Mouse (Mus musculus) thymus, postnatal 4 days (tissue): ENCODE data around the gene Gm13691.
"Not testable (repeated sequence)": the region's sequence is repeated elsewhere in the genome, so short reads cannot be mapped to it uniquely, and the experiment has no call there.

Source experiments
- DNase-seq: peaks from one replicate; pipeline ENCODE4 v3.0.0; 2021

Gm13691 gene

DNA sequence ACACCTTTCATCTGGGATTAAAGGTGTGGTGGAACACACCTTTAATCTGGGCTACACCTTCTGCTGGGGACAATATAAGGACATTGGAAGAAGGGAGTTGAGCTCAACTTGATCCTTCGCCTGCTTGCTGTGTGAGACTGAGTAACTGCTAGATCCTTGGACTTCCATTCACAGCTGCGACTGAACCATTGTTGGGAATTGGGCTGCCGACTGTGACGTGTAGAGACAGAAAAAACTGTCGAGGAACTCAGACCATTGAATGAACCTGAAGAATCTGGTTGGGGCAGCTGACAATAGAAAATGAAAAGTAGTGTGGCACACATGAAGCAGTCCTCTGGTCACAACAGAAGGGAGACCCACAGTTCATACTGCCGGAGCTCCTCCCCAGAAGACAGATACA is at the start of gene Gm13691:
Gene Gm13691 (plus strand): TSS at position 301 of the 400 bp plus-strand sequence.
- not testable (repeated sequence) for DNase-seq

DNA sequence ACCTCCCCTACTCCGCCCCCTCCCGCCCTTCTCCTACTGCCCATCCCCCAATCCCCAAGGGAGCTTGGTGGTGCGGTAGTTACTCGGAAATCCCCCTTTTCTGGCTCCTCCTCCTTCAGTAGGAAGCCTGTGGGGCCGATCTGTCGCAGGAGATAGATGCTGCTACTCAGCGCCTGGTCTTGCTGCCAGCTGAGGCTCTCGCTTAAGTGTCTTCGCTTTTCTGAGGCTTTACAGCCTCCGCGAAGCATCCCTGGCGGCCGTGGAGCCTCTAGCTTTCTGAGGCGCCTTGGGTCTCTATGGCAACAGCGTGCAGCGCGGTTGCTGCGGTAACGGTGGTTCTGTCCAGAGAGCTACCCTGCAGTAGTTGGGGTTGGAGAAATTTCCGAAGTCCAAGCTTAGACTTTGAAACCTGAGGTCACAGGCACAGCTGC is 49.4 kb upstream of the Gm13691 start, which contains the start of gene Zswim2:
Gene Zswim2 (minus strand): TSS at position 298 of the 431 bp plus-strand sequence.
- peak; percentile 45 for DNase-seq

DNA sequence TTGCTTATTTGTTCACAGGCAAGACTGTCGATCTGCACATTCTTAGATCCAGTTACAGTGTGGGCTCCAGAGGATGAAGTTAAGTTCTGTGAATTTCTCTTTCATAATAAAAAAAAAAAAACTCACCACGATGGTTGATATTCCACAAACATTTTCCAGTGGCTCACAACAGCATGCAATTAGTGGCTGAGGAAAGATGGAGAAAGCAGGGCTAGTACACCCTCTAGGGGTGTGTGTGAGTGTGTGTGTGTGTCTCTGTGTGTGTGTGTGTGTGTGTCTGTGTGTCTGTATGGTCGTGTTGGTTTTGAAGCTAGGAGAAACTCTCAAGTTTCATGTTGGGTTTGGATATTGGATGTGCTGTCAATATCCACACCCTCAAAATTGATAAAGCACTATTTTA is 49.0 kb upstream of the Gm13691 start:
- no peak for DNase-seq

DNA sequence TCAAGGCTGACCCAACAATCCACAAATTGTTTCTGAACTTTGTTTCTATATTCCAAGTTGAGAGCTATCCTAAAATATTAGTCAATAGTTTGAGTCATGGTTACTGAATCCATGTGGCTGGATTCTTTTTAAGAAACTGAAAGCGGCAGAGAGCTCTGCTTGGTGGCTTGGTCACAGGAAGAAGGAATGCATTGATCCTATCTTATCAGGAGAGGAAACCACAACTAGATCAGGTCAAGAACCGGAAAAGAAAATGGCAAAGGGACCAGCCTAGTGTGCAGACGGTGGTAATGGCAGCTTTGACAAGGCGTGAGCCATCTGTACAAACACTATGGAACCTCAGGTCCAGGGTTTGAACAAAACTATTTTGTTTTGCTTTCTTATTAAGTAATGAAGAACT is 48.6 kb upstream of the Gm13691 start:
- no peak for DNase-seq

DNA sequence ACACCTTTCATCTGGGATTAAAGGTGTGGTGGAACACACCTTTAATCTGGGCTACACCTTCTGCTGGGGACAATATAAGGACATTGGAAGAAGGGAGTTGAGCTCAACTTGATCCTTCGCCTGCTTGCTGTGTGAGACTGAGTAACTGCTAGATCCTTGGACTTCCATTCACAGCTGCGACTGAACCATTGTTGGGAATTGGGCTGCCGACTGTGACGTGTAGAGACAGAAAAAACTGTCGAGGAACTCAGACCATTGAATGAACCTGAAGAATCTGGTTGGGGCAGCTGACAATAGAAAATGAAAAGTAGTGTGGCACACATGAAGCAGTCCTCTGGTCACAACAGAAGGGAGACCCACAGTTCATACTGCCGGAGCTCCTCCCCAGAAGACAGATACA is 35.0 kb upstream of the Gm13691 start, which contains the start of gene Gm13698:
Gene Gm13698 (plus strand): TSS at position 301 of the 400 bp plus-strand sequence.
- DNase-seq: not testable (repeated sequence)

DNA sequence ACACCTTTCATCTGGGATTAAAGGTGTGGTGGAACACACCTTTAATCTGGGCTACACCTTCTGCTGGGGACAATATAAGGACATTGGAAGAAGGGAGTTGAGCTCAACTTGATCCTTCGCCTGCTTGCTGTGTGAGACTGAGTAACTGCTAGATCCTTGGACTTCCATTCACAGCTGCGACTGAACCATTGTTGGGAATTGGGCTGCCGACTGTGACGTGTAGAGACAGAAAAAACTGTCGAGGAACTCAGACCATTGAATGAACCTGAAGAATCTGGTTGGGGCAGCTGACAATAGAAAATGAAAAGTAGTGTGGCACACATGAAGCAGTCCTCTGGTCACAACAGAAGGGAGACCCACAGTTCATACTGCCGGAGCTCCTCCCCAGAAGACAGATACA is 29.1 kb upstream of the Gm13691 start, which contains the start of gene Gm13693:
Gene Gm13693 (plus strand): TSS at position 301 of the 400 bp plus-strand sequence.
- not testable (repeated sequence) for DNase-seq

DNA sequence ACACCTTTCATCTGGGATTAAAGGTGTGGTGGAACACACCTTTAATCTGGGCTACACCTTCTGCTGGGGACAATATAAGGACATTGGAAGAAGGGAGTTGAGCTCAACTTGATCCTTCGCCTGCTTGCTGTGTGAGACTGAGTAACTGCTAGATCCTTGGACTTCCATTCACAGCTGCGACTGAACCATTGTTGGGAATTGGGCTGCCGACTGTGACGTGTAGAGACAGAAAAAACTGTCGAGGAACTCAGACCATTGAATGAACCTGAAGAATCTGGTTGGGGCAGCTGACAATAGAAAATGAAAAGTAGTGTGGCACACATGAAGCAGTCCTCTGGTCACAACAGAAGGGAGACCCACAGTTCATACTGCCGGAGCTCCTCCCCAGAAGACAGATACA is 23.3 kb upstream of the Gm13691 start, which contains the start of gene Gm13695:
Gene Gm13695 (plus strand): TSS at position 301 of the 400 bp plus-strand sequence.
- not testable (repeated sequence) for DNase-seq

DNA sequence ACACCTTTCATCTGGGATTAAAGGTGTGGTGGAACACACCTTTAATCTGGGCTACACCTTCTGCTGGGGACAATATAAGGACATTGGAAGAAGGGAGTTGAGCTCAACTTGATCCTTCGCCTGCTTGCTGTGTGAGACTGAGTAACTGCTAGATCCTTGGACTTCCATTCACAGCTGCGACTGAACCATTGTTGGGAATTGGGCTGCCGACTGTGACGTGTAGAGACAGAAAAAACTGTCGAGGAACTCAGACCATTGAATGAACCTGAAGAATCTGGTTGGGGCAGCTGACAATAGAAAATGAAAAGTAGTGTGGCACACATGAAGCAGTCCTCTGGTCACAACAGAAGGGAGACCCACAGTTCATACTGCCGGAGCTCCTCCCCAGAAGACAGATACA is 17.5 kb upstream of the Gm13691 start, which contains the start of gene Gm13696:
Gene Gm13696 (plus strand): TSS at position 301 of the 400 bp plus-strand sequence.
- DNase-seq: not testable (repeated sequence)

DNA sequence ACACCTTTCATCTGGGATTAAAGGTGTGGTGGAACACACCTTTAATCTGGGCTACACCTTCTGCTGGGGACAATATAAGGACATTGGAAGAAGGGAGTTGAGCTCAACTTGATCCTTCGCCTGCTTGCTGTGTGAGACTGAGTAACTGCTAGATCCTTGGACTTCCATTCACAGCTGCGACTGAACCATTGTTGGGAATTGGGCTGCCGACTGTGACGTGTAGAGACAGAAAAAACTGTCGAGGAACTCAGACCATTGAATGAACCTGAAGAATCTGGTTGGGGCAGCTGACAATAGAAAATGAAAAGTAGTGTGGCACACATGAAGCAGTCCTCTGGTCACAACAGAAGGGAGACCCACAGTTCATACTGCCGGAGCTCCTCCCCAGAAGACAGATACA is 11.7 kb upstream of the Gm13691 start, which contains the start of gene Gm13694:
Gene Gm13694 (plus strand): TSS at position 301 of the 400 bp plus-strand sequence.
- DNase-seq: not testable (repeated sequence)

DNA sequence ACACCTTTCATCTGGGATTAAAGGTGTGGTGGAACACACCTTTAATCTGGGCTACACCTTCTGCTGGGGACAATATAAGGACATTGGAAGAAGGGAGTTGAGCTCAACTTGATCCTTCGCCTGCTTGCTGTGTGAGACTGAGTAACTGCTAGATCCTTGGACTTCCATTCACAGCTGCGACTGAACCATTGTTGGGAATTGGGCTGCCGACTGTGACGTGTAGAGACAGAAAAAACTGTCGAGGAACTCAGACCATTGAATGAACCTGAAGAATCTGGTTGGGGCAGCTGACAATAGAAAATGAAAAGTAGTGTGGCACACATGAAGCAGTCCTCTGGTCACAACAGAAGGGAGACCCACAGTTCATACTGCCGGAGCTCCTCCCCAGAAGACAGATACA is 5.9 kb upstream of the Gm13691 start, which contains the start of gene Gm13697:
Gene Gm13697 (plus strand): TSS at position 301 of the 400 bp plus-strand sequence.
- not testable (repeated sequence) for DNase-seq

DNA sequence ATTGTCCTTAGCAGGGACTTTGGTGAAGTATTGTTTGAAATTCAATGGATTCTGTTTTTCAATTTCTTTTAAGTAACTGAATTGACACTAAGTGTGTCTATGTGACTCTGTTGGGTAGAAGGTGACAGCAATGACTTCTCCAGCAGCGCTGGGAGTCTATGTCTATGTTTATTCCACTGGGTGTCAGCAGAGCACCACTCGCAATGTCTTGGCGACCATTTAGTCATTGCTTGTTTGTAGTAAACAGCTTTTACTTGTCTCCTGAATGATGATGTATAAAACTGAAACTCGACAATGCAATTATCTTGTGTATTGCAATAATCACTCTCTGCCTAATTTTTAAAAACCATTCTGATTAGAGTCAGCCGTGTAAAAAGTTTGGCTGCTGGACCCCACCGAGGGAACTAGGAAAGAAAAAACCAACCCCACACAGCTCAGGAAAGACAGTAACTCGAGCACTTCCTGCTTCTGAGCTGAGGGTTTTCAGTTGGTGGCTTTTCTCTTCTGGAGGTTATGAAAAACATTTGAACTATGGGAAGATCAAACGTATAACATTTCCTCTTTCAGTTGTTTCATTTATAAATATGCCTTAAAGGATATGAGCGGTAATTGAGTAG is 3.4 kb downstream of the Gm13691 start:
- DNase-seq: peak; percentile 53

DNA sequence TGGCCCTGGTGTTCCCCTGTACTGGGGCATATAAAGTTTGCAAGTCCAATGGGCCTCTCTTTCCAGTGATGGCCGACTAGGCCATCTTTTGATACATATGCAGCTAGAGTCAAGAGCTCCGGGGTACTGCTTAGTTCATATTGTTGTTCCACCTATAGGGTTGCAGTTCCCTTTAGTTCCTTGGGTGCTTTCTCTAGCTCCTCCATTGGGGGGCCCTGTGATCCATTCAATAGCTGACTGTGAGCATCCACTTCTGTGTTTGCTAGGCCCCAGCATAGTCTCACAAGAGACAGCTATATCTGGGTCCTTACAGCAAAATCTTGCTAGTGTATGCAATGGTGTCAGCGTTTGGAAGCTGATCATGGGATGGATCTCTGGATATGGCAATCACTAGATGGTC is 4.2 kb downstream of the Gm13691 start:
- DNase-seq: peak; percentile 46

DNA sequence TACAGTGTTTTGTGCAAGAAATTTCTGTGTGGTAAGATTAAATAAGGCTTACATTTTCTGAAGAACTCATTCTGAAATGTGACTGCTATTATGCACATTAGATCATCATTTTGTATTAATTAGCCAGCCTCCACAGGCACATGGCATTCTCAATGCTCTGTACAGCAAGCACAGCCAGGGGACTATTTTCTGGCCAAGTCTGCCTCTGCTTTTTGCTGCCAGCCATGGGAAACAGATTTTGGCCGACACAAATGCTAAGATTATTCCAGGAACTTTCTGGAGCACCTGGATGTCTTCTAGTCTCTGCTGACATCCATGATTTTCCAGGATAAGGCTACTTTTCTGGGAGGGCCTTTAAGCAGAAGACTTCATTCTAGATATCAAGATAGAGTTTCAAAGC is 18.6 kb downstream of the Gm13691 start:
- no peak for DNase-seq

DNA sequence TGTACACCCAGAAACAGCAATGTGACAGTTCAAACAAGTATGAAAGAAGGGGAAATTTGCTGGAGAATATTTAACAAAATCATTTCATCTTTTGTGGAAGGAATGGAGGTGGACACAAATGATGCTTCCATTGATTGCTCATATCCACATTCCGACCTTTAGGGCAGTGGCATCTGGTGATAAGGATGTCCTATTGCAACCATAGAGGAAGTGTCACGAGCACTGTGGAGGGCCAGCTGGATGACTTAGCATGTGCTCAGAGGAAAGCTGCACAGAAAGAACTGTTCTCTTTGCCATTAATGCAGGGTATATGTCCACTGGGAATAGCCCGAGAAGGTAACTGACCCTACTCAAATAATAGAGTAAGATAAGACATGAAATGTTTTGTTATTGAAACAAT is 19.5 kb downstream of the Gm13691 start:
- no peak for DNase-seq

DNA sequence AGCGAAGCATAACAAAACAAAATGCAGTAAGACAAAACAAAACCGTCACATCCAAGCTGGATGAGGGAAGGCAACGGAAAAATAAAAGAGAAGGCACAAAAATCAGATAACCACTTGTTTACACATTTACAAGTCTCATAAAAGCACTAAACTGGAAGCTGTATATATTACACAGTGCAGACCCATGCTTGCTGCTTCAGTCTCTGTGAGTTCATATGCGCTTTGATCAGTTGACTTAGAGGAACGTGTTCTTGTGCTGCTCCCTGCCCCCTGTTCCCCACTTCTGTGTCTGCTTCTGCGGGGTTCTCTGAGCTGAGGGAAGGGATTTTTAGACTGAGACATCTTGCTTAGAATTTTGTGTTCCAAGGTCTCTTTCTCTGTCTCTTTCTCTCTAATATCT is 24.2 kb downstream of the Gm13691 start:
- no peak for DNase-seq

DNA sequence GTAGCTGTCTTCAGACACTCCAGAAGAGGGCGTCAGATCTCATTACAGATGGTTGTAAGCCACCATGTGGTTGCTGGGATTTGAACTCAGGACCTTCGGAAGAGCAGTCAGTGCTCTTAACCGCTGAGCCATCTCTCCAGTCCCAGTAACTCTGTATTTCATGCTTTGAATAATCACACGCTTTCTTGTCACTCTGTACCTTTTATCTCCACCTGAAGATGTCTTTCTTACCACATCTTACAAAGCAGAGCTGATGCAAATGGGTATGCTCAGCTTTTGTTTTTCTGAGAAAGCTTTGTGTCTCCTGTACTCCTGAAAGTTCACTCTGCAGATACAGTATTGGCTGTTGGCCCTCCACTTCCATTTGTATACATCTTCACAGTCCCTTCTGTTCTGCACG is 25.9 kb downstream of the Gm13691 start:
- DNase-seq: not testable (repeated sequence)

DNA sequence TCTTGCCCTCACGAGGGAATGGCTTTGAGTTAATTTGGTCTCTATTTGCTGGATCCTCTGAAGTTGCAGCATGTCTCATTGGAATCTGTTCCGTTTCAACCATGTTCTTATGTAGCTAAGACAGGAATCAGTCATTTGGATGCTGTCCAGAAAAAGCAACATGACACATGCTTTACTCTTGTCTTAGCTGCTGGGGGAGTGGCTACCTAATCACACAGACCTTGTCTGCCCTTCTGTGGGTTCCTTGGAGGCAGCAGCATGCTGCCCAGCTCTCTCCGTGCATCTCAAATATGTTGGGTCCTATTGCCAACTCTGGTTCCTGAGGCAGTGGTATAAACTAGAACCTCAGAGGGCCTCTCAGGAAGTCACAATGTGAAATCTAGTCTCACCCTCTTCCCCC is 28.0 kb downstream of the Gm13691 start:
- no peak for DNase-seq

DNA sequence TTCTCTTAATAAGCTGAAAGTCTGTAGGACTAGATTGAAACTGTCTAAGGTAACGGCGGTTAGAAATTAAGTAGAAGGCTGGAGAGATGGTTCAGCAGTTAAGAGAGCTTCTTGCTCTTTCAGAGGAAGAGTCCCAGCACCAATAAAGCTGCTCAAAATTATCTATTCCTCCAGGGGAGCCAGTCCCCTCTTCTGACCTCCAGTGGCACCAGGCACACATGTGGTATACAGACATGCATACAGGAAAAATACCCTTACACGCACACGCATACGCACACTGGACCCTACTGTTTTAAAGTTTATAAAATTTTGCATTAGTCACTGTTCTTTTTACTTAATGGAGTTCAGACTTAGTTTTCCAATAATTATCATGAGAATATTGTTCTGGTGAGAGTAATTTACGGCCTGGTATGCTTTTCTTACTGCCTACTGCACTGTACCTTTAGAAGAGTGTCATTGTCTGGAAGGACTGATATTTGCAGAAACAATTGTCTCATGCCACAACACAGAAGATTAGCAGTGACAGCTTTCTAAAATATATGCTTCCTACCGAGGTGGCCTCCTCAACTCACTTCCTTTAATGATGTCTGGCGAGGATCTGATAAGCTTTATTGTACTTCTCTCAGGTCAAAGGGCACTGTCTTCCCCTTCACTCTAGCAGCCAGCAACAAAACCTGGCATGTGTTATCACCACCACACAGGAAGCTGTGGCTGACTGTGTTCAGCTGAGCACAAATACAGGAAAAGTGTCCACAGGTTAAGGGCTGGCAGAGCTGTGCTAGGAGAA is 29.4 kb downstream of the Gm13691 start:
- DNase-seq: peak; percentile 25

DNA sequence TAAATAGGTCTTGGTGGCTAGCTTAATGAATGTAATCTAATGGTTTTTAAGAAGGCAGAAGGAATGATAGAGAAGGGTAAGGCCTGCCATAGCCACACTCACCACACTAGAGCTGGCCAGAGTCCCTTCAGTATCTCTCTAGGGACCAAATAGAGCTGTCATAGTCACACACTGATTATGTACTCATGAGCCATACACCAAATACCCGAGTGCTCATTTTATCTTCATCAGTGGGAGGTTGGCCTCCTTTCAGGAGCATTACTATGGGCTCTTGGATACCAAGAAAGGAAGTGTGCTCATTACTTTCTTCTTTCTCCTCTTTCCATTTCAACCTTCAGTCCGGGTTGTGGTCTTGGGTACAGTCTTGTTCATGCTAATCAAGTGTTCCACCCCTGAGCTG is 31.6 kb downstream of the Gm13691 start:
- no peak for DNase-seq

DNA sequence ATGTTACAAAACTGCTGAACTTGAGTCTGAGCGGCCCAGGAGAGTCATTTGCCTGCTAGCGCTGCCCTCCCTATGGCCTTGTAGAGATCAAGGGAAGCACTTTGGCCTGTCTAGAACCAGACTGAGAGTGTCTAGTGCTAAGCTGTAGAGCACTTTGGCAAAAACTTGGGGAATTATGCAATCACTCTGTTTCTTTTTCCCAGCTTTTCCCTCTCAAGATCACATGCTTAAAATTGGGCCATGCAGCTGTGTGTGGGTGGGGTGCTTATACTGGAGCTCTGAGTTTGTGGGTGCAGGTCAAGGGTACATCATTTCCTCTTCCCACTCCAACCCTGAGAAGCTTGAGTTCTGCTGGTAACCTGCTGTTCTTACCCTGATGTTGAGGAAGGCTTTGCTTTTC is 32.6 kb downstream of the Gm13691 start:
- DNase-seq: peak; percentile 27

DNA sequence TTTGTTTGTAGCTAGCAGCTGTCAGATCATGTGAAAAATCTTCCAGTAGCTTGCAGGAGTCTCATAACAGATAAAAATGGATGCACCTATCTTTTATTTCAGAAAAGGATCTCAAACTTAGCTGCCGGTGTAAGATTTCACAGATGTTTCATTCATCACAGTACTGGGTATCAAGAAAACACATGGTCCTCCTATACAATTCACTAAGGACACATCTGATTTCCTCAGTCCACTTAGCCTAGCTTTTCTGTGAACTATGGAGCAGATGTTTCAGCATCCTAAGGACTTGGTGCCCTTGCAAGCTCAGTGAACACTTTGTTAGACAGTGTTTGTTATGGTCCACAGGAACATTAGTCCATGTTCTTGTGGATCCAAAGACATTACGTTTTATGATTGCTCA is 33.0 kb downstream of the Gm13691 start:
- no peak for DNase-seq

DNA sequence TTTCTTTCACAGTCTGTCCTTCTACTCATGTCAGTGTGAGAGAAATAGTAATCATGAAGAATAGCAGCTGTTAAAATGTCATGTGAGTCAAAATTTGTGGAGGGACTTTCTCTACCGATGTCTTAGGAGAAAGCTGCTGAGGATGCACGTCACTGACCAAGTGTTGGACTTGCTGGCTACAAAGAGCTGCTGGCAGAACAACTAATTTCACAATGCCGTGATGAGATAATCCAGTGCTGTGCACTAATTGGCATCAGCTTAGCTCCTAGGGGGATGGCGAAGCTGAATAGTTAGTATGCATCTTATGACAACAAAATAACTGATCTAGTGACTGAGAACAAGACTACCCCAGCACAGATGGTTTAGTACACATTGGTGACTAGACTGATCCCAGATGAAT is 34.9 kb downstream of the Gm13691 start:
- DNase-seq: no peak

DNA sequence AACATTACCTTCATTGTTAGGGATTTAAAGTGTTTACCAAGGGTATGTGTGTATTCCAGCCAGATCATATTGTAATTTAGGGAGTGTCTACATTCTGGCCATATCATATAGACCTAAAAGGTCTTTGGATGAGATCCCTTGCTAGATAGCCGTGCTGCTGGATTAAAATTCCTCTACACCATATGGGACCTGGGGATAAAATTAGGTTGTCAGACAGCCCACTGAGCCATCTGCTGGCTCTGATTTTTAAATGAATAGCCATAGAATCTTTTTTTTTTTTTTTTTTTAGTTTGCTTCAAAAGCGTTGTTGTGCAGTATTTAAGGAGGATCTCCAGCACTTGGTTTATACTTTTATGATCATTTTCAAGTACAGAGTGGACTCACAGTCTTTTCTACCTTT is 42.2 kb downstream of the Gm13691 start:
- DNase-seq: no peak

DNA sequence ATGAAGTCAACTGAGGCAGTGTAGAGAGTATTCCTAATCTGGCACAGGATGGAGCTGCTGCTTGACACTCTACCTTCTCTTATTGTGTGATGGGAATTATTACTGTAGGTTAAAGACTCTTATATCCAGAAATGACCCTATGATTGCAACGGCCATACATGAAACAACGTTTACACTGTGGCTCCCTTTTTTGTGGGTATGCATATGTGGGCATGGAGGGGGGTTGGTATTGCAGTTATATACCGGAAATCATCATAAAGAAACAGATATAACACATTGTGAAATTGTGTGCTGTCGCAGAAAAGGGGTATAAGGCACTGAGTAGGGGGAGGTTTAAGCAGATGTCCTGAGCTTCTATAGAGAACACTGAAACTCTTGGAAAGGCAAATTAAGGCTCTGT is 45.6 kb downstream of the Gm13691 start:
- no peak for DNase-seq
